ENCODE assay signal across 25 mouse cellular contexts in genomic region chr13:116957577-116957976, GRCm38 (mm10).
DNase-seq lines count a peak whose midpoint lies in the region; ATAC-seq and TF ChIP-seq lines count a peak whose summit lies in the region.
"Had no signal": no experiment of that assay in that cellular context is flagged by ENCODE, and none has a peak within 500 bp of the region (broad histone marks: within the 10 kb centered on the region; RNA-seq: fewer than 3 reads in every experiment).

No protein-coding gene starts in this region.

- no peak for TF ChIP-seq POLR2A in heart, adult 2 months (IDR thresholded peaks at IDR 0.05; ENCODE audit: insufficient read depth, low read depth, low read length)
- TF ChIP-seq POLR2A in liver, adult 2 months (IDR thresholded peaks at IDR 0.05; ENCODE audit: extremely low read depth, insufficient read depth, low read length) = no peak

- peak; percentile 62 for ATAC-seq in granulocyte monocyte progenitor cell, adult 5-6 weeks (replicated peaks; ENCODE audit: poor library complexity, severe bottlenecking)
- ATAC-seq: forebrain, embryonic 15.5 days; Patski had no signal

- H3K27me3 ChIP-seq in heart, adult 2 months (ENCODE audit: control insufficient read depth, insufficient read depth, low read length) = no peaks in the 10 kb centered on the region
- H3K27me3 ChIP-seq in liver, adult 2 months (ENCODE audit: control insufficient read depth, insufficient read depth, low read length) = no peaks in the 10 kb centered on the region
- no peaks in the 10 kb centered on the region for H3K27me3 ChIP-seq in splenic B cell, adult 2 months (ENCODE audit: control insufficient read depth, insufficient read depth, low read length, poor library complexity, severe bottlenecking)
- H3K27me3 ChIP-seq: CH12.LX; embryonic facial prominence, embryonic 12.5 days; embryonic facial prominence, embryonic 15.5 days; forebrain, embryonic 12.5 days; forebrain, embryonic 15.5 days; hindbrain, embryonic 12.5 days; hindbrain, embryonic 15.5 days; Patski had no signal

- TF ChIP-seq EP300 in heart, adult 2 months (IDR thresholded peaks at IDR 0.05; ENCODE audit: insufficient read depth, low read depth, low read length) = no peak

- H3K27ac ChIP-seq in heart, adult 2 months = no peak overlapping the region
- no peak overlapping the region for H3K27ac ChIP-seq in liver, adult 2 months (replicated peaks; ENCODE audit: insufficient read depth, low read depth, low read length)
- H3K27ac ChIP-seq: embryonic facial prominence, embryonic 12.5 days; embryonic facial prominence, embryonic 15.5 days; forebrain, embryonic 12.5 days; forebrain, embryonic 15.5 days; heart, embryonic 10.5 days; hindbrain, embryonic 12.5 days; hindbrain, embryonic 15.5 days had no signal

- intact Hi-C loops in heart, adult 2 months (cut with DNase I) = no loop called here

- H3K79me2 ChIP-seq in heart, adult 2 months (replicated peaks; ENCODE audit: control insufficient read depth, insufficient read depth, low read length) = no peaks in the 10 kb centered on the region; the same call in none of the 2 replicates
- no peaks in the 10 kb centered on the region for H3K79me2 ChIP-seq in liver, adult 2 months (ENCODE audit: control insufficient read depth, insufficient read depth, low read length)

- no peak overlapping the region for H3K9ac ChIP-seq in heart, adult 2 months (ENCODE audit: low read depth, low read length)
- H3K9ac ChIP-seq in liver, adult 2 months (ENCODE audit: low read depth, low read length) = no peak overlapping the region
- H3K9ac ChIP-seq: embryonic facial prominence, embryonic 12.5 days; embryonic facial prominence, embryonic 15.5 days; forebrain, embryonic 12.5 days; forebrain, embryonic 15.5 days; hindbrain, embryonic 12.5 days; hindbrain, embryonic 15.5 days had no signal

- no peak overlapping the region for H3K4me3 ChIP-seq in heart, adult 2 months
- H3K4me3 ChIP-seq in liver, adult 2 months (ENCODE audit: insufficient read depth, low read depth, low read length) = no peak overlapping the region
- H3K4me3 ChIP-seq: embryonic facial prominence, embryonic 12.5 days; embryonic facial prominence, embryonic 15.5 days; erythroblast, embryonic 14.5 days; forebrain, embryonic 12.5 days; forebrain, embryonic 15.5 days; heart, embryonic 10.5 days; hindbrain, embryonic 12.5 days; hindbrain, embryonic 15.5 days had no signal

- WGBS in heart, adult 2 months = 78% methylated on average over 3 of the region's 3 CpGs
- 66% methylated on average over 3 of the region's 3 CpGs for WGBS in liver, adult 2 months

- H3K4me1 ChIP-seq in heart, adult 2 months (ENCODE audit: control insufficient read depth, insufficient read depth, low read length) = peaks cover 1% of the 10 kb centered on the region
- H3K4me1 ChIP-seq in liver, adult 2 months (ENCODE audit: control insufficient read depth, insufficient read depth, low read length) = no peaks in the 10 kb centered on the region
- H3K4me1 ChIP-seq: embryonic facial prominence, embryonic 15.5 days; forebrain, embryonic 12.5 days; heart, embryonic 10.5 days had no signal

- peaks cover 2% of the 10 kb centered on the region for H3K36me3 ChIP-seq in heart, adult 2 months (ENCODE audit: control insufficient read depth, insufficient read depth, low read length)
- H3K36me3 ChIP-seq in liver, adult 2 months (ENCODE audit: control insufficient read depth, insufficient read depth, low read length) = no peaks in the 10 kb centered on the region
- no peaks in the 10 kb centered on the region for H3K36me3 ChIP-seq in splenic B cell, adult 2 months (ENCODE audit: control insufficient read depth, insufficient read depth, low read length, poor library complexity, severe bottlenecking)
- H3K36me3 ChIP-seq: embryonic facial prominence, embryonic 12.5 days; embryonic facial prominence, embryonic 15.5 days; forebrain, embryonic 12.5 days; forebrain, embryonic 15.5 days; G1E; hindbrain, embryonic 12.5 days; hindbrain, embryonic 15.5 days had no signal

- DNase-seq in heart, adult 11 months = peak; percentile 68
- DNase-seq in heart, adult 2 months = no peak
- peak; percentile 5 for DNase-seq in liver, adult 2 months (ENCODE audit: extremely low read depth, low read depth, low spot score)
- no peak for DNase-seq in liver
- peak; percentile 6 for DNase-seq in splenic B cell, adult 2 months (ENCODE audit: low read depth, low spot score)
- DNase-seq in lung, postnatal 36 days = no peak
- DNase-seq in layer of hippocampus, adult 8-10 months (ENCODE audit: low spot score in 2 of 2) = no peak
- DNase-seq: adrenal gland, postnatal 14 days; B cell, adult 2 months; cerebellum, adult 11-12 months; cerebellum, adult 8-10 months; cerebellum, postnatal 10 days; gastrocnemius, postnatal 25 days had no signal

- TF ChIP-seq CTCF in heart, adult 2 months (IDR thresholded peaks at IDR 0.05) = no peak
- no peak for TF ChIP-seq CTCF in liver, adult 2 months (IDR thresholded peaks at IDR 0.05; ENCODE audit: low read depth, low read length)

Comparison
In these comparisons a context has a peak if more than half of its experiments do, and no peak if none do; other contexts are left out.
1. DNase-seq: peak in heart, adult 11 months (single experiment), liver, adult 2 months (single experiment) and splenic B cell, adult 2 months (single experiment); none in heart, adult 2 months (0 of 2), liver (single experiment), lung, postnatal 36 days (single experiment) and layer of hippocampus, adult 8-10 months (0 of 2).